Mouse (Mus musculus): ENCODE measurements around the gene Prdx6b. TPM values are rescaled to one million over a fixed set of nuclear protein-coding genes. Genes with fewer than 3 reads are reported as not detected.
A peak's percentile ranks its signal among the peaks of the same experiment; 100 is the strongest.

Prdx6b gene
- not detected in 2 replicates for polyA plus RNA-seq (2016; fragmentation: Nextera tagmentation; extraction: Ambion mirVana)

DNA sequence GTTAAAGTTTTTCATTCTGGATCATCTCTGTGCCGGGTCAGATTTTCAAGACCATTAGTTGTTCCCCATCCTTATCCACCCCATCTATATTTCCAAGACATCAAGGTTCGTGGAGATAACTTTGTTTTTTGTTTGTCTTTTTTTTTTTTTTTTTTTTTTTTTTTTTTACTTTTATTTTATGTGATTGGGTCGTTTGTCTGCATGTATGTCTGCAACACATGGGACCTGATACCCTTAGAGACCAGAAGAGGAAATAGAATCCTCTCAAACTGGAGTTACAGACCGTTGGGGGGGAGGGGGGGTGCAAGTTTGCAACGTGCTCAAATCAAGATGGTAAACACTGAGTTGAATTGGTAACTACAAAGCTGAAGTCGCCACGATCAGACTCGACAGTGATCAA, at the start of gene Prdx6b:
Prdx6b (plus strand) TSS at position 301 of the 400 bp plus-strand sequence.
- H3K9me3 ChIP-seq = no peaks in the 10 kb centered on the region
- no peak within 1 kb of the TSS for H3K4me3 ChIP-seq
- no peak within 1 kb of the TSS for H3K27ac ChIP-seq (replicated peaks)
- H3K36me3 ChIP-seq (replicated peaks) = no peaks in the 10 kb centered on the region
- 84% methylated on average over 8 of the region's 8 CpGs for WGBS
- H3K4me1 ChIP-seq = no peaks in the 10 kb centered on the region
- no peak for DNase-seq (ENCODE audit: low spot score)
- no peaks in the 10 kb centered on the region for H3K27me3 ChIP-seq (replicated peaks; ENCODE audit: low read depth, poor library complexity, severe bottlenecking)

DNA sequence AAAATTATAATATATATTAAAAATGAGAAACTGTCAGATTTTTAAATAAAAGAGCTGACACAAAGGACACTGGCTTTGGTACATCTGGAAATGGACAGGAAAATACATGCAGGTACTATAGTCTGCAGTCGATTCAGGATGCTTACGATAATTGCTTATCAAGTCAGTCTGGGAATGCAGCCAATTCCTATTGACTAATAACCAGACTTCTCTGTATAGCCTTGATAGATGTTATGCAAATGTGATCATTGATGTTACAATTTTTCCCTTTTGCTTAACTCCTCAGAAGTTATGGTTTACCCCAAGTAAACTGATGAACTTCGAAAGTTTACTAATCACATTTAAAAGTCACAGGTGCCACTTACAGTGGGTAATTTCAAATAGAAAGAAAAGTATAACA, 44.8 kb upstream of the Prdx6b start:
- no peak for DNase-seq (ENCODE audit: low spot score)
- 93% methylated on average over 3 of the region's 3 CpGs for WGBS
- Histone ChIP-seq H3K27me3 (replicated peaks; ENCODE audit: low read depth, poor library complexity, severe bottlenecking) (no peaks in the 10 kb centered on the region), H3K27ac (replicated peaks) (no peak overlapping the region), H3K9me3 (no peaks in the 10 kb centered on the region), H3K36me3 (replicated peaks) (no peaks in the 10 kb centered on the region), H3K4me3 (no peak overlapping the region), H3K4me1 (no peaks in the 10 kb centered on the region)

GRCm38 (mm10) chr2:80247868-80248267, 44.4 kb upstream of the Prdx6b start:
- H3K4me1 ChIP-seq = no peaks in the 10 kb centered on the region
- no peaks in the 10 kb centered on the region for H3K9me3 ChIP-seq
- H3K36me3 ChIP-seq (replicated peaks) = no peaks in the 10 kb centered on the region
- no peak overlapping the region for H3K27ac ChIP-seq (replicated peaks)
- H3K4me3 ChIP-seq = no peak overlapping the region
- H3K27me3 ChIP-seq (replicated peaks; ENCODE audit: low read depth, poor library complexity, severe bottlenecking) = no peaks in the 10 kb centered on the region
- DNase-seq (ENCODE audit: low spot score) = no peak

- no peaks in the 10 kb centered on the region for H3K27me3 ChIP-seq (replicated peaks; ENCODE audit: low read depth, poor library complexity, severe bottlenecking)
- WGBS = 91% methylated on average over 3 of the region's 3 CpGs
- no peaks in the 10 kb centered on the region for H3K4me1 ChIP-seq
Observed at GRCm38 (mm10) chr2:80259888-80260672, 32.2 kb upstream of the Prdx6b start.

DNA sequence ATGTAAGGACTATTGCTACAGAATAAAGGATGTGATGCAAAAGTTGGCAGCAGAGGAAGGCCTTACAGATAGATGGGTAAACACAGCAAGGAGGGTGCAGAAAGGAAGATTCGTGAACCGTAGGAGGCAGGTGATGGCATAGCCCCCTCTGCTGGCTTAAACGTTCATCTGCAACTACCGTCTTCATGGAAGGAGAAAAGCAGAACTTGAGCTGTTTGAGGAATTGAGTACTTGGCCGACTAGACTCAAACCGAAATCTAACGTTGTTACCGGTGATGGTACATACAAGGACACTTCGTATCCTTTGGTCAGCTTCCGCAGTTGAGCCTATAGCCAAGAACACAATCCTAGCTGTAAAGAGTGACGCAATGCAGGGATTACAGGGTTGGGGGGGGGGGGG, 25.4 kb upstream of the Prdx6b start:
- H3K27me3 ChIP-seq (replicated peaks; ENCODE audit: low read depth, poor library complexity, severe bottlenecking) = no peaks in the 10 kb centered on the region
- H3K4me3 ChIP-seq = no peak overlapping the region
- H3K36me3 ChIP-seq (replicated peaks) = no peaks in the 10 kb centered on the region
- no peak overlapping the region for H3K27ac ChIP-seq (replicated peaks)
- H3K9me3 ChIP-seq = no peaks in the 10 kb centered on the region
- peak; percentile 73 for DNase-seq (ENCODE audit: low spot score)
- 22% methylated on average over 11 of the region's 11 CpGs for WGBS
- H3K4me1 ChIP-seq = no peaks in the 10 kb centered on the region

More at GRCm38 (mm10) chr2:80259888-80260672, 32.2 kb upstream of the Prdx6b start:
- no peaks in the 10 kb centered on the region for H3K36me3 ChIP-seq (replicated peaks)
- DNase-seq (ENCODE audit: low spot score) = no peak
- H3K9me3 ChIP-seq = no peaks in the 10 kb centered on the region
- no peak overlapping the region for H3K27ac ChIP-seq (replicated peaks)
- H3K4me3 ChIP-seq = no peak overlapping the region

DNA sequence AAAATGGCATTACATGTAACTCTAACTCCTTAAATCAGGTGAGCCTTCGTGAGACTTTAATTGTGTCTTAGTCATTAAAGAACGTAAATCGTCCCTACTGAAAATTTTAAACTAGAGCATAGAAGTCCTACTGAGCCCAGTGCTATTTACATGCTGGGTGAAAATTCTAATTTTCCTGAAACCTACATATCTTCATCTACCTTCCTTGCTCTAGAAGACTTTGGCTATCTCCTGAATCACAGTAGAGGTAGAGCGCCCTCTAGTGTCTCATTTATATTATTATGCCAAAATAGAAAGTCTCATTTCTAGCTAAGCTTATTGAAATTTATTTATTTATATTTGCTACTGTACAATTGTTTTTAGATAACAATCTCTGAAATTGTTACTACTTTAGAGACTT, 24.2 kb upstream of the Prdx6b start:
- Histone ChIP-seq H3K27ac (replicated peaks) (no peak overlapping the region), H3K36me3 (replicated peaks) (no peaks in the 10 kb centered on the region), H3K27me3 (replicated peaks; ENCODE audit: low read depth, poor library complexity, severe bottlenecking) (no peaks in the 10 kb centered on the region), H3K9me3 (no peaks in the 10 kb centered on the region), H3K4me3 (no peak overlapping the region), H3K4me1 (no peaks in the 10 kb centered on the region)
- 58% methylated on average over 4 of the region's 4 CpGs for WGBS
- no peak for DNase-seq (ENCODE audit: low spot score)

- 80% methylated on average over 1 of the region's 1 CpGs for WGBS
Observed at GRCm38 (mm10) chr2:80271431-80271830, 20.8 kb upstream of the Prdx6b start.

DNA sequence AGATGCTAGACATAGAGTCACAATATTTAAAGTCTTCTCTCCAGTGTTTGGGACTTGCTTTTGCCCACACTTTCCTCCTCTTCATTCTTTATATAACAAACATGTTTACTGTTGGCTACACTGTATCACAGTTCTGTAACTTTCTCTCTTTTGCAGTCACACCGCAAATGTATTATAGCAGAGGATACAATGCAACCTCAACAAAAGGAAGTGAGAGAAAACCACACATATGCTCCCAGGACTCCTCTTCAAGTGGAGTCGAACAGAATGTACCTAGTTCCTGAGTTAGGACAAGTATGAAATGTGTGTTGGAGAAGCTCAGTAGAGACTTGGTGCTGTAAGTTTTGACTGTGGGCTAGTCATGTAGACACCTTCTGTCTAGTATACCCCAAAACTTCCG, 19.2 kb upstream of the Prdx6b start:
- no peaks in the 10 kb centered on the region for H3K36me3 ChIP-seq (replicated peaks)
- no peak for DNase-seq (ENCODE audit: low spot score)
- H3K27ac ChIP-seq (replicated peaks) = no peak overlapping the region
- no peaks in the 10 kb centered on the region for H3K9me3 ChIP-seq
- H3K4me3 ChIP-seq = no peak overlapping the region
- 91% methylated on average over 3 of the region's 3 CpGs for WGBS
- no peaks in the 10 kb centered on the region for H3K27me3 ChIP-seq (replicated peaks; ENCODE audit: low read depth, poor library complexity, severe bottlenecking)
- no peaks in the 10 kb centered on the region for H3K4me1 ChIP-seq

More at GRCm38 (mm10) chr2:80271431-80271830, 20.8 kb upstream of the Prdx6b start:
- Histone ChIP-seq H3K27me3 (replicated peaks; ENCODE audit: low read depth, poor library complexity, severe bottlenecking) (no peaks in the 10 kb centered on the region), H3K4me3 (no peak overlapping the region), H3K4me1 (no peaks in the 10 kb centered on the region), H3K36me3 (replicated peaks) (no peaks in the 10 kb centered on the region), H3K9me3 (no peaks in the 10 kb centered on the region), H3K27ac (replicated peaks) (no peak overlapping the region)
- DNase-seq (ENCODE audit: low spot score) = no peak

DNA sequence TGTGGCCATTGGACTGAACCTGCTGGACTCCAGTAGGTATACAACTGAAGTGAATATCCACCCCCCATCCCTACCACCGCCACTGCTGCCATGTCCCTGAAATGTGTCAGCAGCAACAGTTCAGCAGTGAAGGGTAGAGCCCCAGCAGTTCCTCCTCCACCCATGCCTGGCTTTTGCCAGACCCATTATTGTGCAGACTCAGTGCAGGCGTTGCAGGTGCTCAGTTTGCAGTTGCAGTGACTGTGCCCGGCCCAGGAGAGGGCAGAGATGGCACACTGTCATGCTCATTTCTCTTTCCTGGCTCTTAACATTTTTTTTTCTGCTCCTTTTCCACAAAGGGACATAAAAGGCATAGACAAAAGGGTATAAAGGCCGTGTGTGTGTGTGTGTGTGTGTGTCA, 18.5 kb upstream of the Prdx6b start:
- WGBS = 75% methylated on average over 4 of the region's 4 CpGs
- no peaks in the 10 kb centered on the region for H3K4me1 ChIP-seq

GRCm38 (mm10) chr2:80275136-80275535, 17.1 kb upstream of the Prdx6b start:
- Histone ChIP-seq H3K9me3 (no peaks in the 10 kb centered on the region), H3K27ac (replicated peaks) (no peak overlapping the region), H3K36me3 (replicated peaks) (no peaks in the 10 kb centered on the region), H3K4me3 (no peak overlapping the region), H3K27me3 (replicated peaks; ENCODE audit: low read depth, poor library complexity, severe bottlenecking) (no peaks in the 10 kb centered on the region), H3K4me1 (no peaks in the 10 kb centered on the region)
- peak; percentile 25 for DNase-seq (ENCODE audit: low spot score)
- WGBS = 48% methylated on average over 2 of the region's 2 CpGs

More for the DNA sequence above, 18.5 kb upstream of the Prdx6b start:
- Histone ChIP-seq H3K36me3 (replicated peaks) (no peaks in the 10 kb centered on the region), H3K27me3 (replicated peaks; ENCODE audit: low read depth, poor library complexity, severe bottlenecking) (no peaks in the 10 kb centered on the region), H3K27ac (replicated peaks) (no peak overlapping the region), H3K9me3 (no peaks in the 10 kb centered on the region), H3K4me3 (no peak overlapping the region)
- no peak for DNase-seq (ENCODE audit: low spot score)

DNA sequence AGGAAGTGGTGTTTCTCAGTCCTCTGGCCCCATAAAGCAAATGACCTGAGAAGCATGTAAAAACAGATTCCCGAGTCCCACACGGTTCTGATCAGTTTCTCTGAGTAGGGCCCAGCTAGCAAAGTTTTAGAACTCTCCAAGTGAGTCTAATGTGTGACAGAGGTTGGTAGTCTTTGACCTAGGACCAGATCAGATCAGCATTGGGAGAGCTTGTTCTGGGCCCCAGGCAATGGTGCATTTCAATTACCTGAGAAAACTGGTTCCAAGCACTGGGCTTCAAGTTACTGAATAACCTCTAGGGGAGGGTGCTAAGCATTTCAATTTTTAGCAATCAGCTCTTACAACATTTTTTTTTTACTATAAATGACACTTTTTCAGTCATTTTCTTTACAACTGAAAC, 10.1 kb upstream of the Prdx6b start:
- Histone ChIP-seq H3K4me1 (no peaks in the 10 kb centered on the region), H3K27me3 (replicated peaks; ENCODE audit: low read depth, poor library complexity, severe bottlenecking) (no peaks in the 10 kb centered on the region), H3K27ac (replicated peaks) (no peak overlapping the region), H3K9me3 (0 out of 2 replicates have a peak, but pooled peaks cover 3% of the 10 kb centered on the region), H3K36me3 (replicated peaks) (no peaks in the 10 kb centered on the region), H3K4me3 (no peak overlapping the region)
- DNase-seq (ENCODE audit: low spot score) = no peak
- WGBS = 87% methylated on average over 2 of the region's 2 CpGs

- 86% methylated on average over 4 of the region's 4 CpGs for whole genome bisulfite sequencing
- 0 out of 2 replicates have a peak, but pooled peaks cover 3% of the 10 kb centered on the region for H3K9me3 ChIP-seq
- no peaks in the 10 kb centered on the region for H3K36me3 ChIP-seq (replicated peaks)
- no peak for DNase-seq (ENCODE audit: low spot score)
- H3K27me3 ChIP-seq (replicated peaks; ENCODE audit: low read depth, poor library complexity, severe bottlenecking) = no peaks in the 10 kb centered on the region
- H3K27ac ChIP-seq (replicated peaks) = no peak overlapping the region
- H3K4me3 ChIP-seq = no peak overlapping the region
- H3K4me1 ChIP-seq = no peaks in the 10 kb centered on the region
Observed at GRCm38 (mm10) chr2:80286397-80286796, 5.9 kb upstream of the Prdx6b start.

- no peak for DNase-seq (ENCODE audit: low spot score)
- Histone ChIP-seq H3K4me1 (no peaks in the 10 kb centered on the region), H3K36me3 (replicated peaks) (no peaks in the 10 kb centered on the region), H3K27me3 (replicated peaks; ENCODE audit: low read depth, poor library complexity, severe bottlenecking) (no peaks in the 10 kb centered on the region), H3K9me3 (no peaks in the 10 kb centered on the region), H3K27ac (replicated peaks) (no peak overlapping the region), H3K4me3 (no peak overlapping the region)
- 75% methylated on average over 3 of the region's 3 CpGs for WGBS
Observed at GRCm38 (mm10) chr2:80298334-80298733, 6.1 kb downstream of the Prdx6b start.
